Mouse (Mus musculus): ENCODE results near the gene Auts2. TPM values are rescaled to one million over a fixed set of nuclear protein-coding genes. Genes with fewer than 3 reads are reported as not detected.

Auts2 gene
- polyA plus RNA-seq, 1 experiment from 2014 or later, result 27.7 TPM

GRCm38 (mm10) chr5:132258882-132259281, 284.3 kb downstream of the Auts2 start:
- H3K36me3 ChIP-seq, result no peaks in the 10 kb centered on the region
- no peaks in the 10 kb centered on the region for H3K27me3 ChIP-seq
- no peak overlapping the region for H3K27ac ChIP-seq
- no peak overlapping the region for H3K4me2 ChIP-seq
- no peak overlapping the region for H3K4me3 ChIP-seq (replicated peaks)
- 93% methylated on average over 11 of the region's 11 CpGs for WGBS
- H3K9me3 ChIP-seq (replicated peaks), result no peaks in the 10 kb centered on the region
- no peak for ATAC-seq (replicated peaks; ENCODE audit: low FRiP score)
- H3K9ac ChIP-seq, result no peak overlapping the region
- H3K4me1 ChIP-seq, result peaks cover 10% of the 10 kb centered on the region

GRCm38 (mm10) chr5:132255579-132255978, 287.6 kb downstream of the Auts2 start:
- WGBS, result 41% methylated on average over 8 of the region's 8 CpGs
- Histone ChIP-seq H3K4me2 (no peak overlapping the region), H3K4me1 (peaks cover 14% of the 10 kb centered on the region), H3K9me3 (replicated peaks) (no peaks in the 10 kb centered on the region), H3K9ac (no peak overlapping the region), H3K36me3 (no peaks in the 10 kb centered on the region), H3K4me3 (replicated peaks) (no peak overlapping the region), H3K27me3 (no peaks in the 10 kb centered on the region), H3K27ac (no peak overlapping the region)
- ATAC-seq (replicated peaks; ENCODE audit: low FRiP score), result no peak

GRCm38 (mm10) chr5:132249523-132249922, 293.6 kb downstream of the Auts2 start:
- Histone ChIP-seq H3K4me2 (no peak overlapping the region), H3K9me3 (replicated peaks) (no peaks in the 10 kb centered on the region), H3K27ac (no peak overlapping the region), H3K4me3 (replicated peaks) (no peak overlapping the region), H3K9ac (no peak overlapping the region), H3K36me3 (no peaks in the 10 kb centered on the region), H3K27me3 (no peaks in the 10 kb centered on the region), H3K4me1 (peaks cover 18% of the 10 kb centered on the region)
- 62% methylated on average over 11 of the region's 11 CpGs for WGBS
- no peak for ATAC-seq (replicated peaks; ENCODE audit: low FRiP score)

- peaks cover 18% of the 10 kb centered on the region for H3K4me1 ChIP-seq
- no peaks in the 10 kb centered on the region for H3K9me3 ChIP-seq (replicated peaks)
- 44% methylated on average over 7 of the region's 7 CpGs for WGBS
- no peak overlapping the region for H3K4me2 ChIP-seq
- no peak overlapping the region for H3K27ac ChIP-seq
- no peaks in the 10 kb centered on the region for H3K27me3 ChIP-seq
- no peak for ATAC-seq (replicated peaks; ENCODE audit: low FRiP score)
- no peaks in the 10 kb centered on the region for H3K36me3 ChIP-seq
- no peak overlapping the region for H3K9ac ChIP-seq
- no peak overlapping the region for H3K4me3 ChIP-seq (replicated peaks)
These were observed 295.1 kb downstream of the Auts2 start for GRCm38 (mm10) chr5:132248069-132248468.

- H3K4me3 ChIP-seq (replicated peaks), result no peak overlapping the region
- no peak for ATAC-seq (replicated peaks; ENCODE audit: low FRiP score)
- WGBS, result 73% methylated on average over 5 of the region's 5 CpGs
- no peak overlapping the region for H3K27ac ChIP-seq
- H3K27me3 ChIP-seq, result no peaks in the 10 kb centered on the region
- H3K4me1 ChIP-seq, result peaks cover 8% of the 10 kb centered on the region
- no peak overlapping the region for H3K4me2 ChIP-seq
- no peaks in the 10 kb centered on the region for H3K36me3 ChIP-seq
- H3K9ac ChIP-seq, result no peak overlapping the region
- H3K9me3 ChIP-seq (replicated peaks), result no peaks in the 10 kb centered on the region
These were observed 307.7 kb downstream of the Auts2 start for GRCm38 (mm10) chr5:132235460-132235859.

- ATAC-seq (replicated peaks; ENCODE audit: low FRiP score), result no peak
- no peak overlapping the region for H3K4me3 ChIP-seq (replicated peaks)
- no peaks in the 10 kb centered on the region for H3K9me3 ChIP-seq (replicated peaks)
- H3K4me2 ChIP-seq, result no peak overlapping the region
- no peaks in the 10 kb centered on the region for H3K27me3 ChIP-seq
- WGBS, result 86% methylated on average over 7 of the region's 7 CpGs
- no peaks in the 10 kb centered on the region for H3K36me3 ChIP-seq
- no peak overlapping the region for H3K27ac ChIP-seq
- peaks cover 17% of the 10 kb centered on the region for H3K4me1 ChIP-seq
- no peak overlapping the region for H3K9ac ChIP-seq
These were observed 308.7 kb downstream of the Auts2 start for GRCm38 (mm10) chr5:132234471-132234870.

- WGBS, result 29% methylated on average over 10 of the region's 10 CpGs
- Histone ChIP-seq H3K27ac (0 out of 2 replicates have a peak overlapping the region, but pooled peaks have one; percentile 45), H3K27me3 (no peaks in the 10 kb centered on the region), H3K4me1 (peaks cover 21% of the 10 kb centered on the region), H3K36me3 (no peaks in the 10 kb centered on the region), H3K4me2 (peak overlapping the region; percentile 25; the same call in 1 of the 2 replicates), H3K9ac (no peak overlapping the region), H3K4me3 (replicated peaks) (no peak overlapping the region), H3K9me3 (replicated peaks) (no peaks in the 10 kb centered on the region)
- peak; percentile 79 for ATAC-seq (replicated peaks; ENCODE audit: low FRiP score)
These were observed 311.7 kb downstream of the Auts2 start for GRCm38 (mm10) chr5:132231280-132232047.

GRCm38 (mm10) chr5:132229644-132230357, 313.3 kb downstream of the Auts2 start:
- no peak overlapping the region for H3K27ac ChIP-seq
- peaks cover 4% of the 10 kb centered on the region; the same call in 1 of the 2 replicates for H3K36me3 ChIP-seq
- H3K4me2 ChIP-seq, result no peak overlapping the region
- ATAC-seq (replicated peaks; ENCODE audit: low FRiP score), result peak; percentile 70
- 14% methylated on average over 8 of the region's 8 CpGs for WGBS
- no peaks in the 10 kb centered on the region for H3K27me3 ChIP-seq
- no peaks in the 10 kb centered on the region for H3K9me3 ChIP-seq (replicated peaks)
- H3K4me3 ChIP-seq (replicated peaks), result no peak overlapping the region
- peaks cover 21% of the 10 kb centered on the region for H3K4me1 ChIP-seq
- no peak overlapping the region for H3K9ac ChIP-seq

GRCm38 (mm10) chr5:132229023-132229422, 314.1 kb downstream of the Auts2 start:
- H3K4me3 ChIP-seq (replicated peaks), result no peak overlapping the region
- H3K36me3 ChIP-seq, result peaks cover 4% of the 10 kb centered on the region; the same call in 1 of the 2 replicates
- H3K4me1 ChIP-seq, result peaks cover 21% of the 10 kb centered on the region
- no peak overlapping the region for H3K9ac ChIP-seq
- no peaks in the 10 kb centered on the region for H3K9me3 ChIP-seq (replicated peaks)
- H3K27me3 ChIP-seq, result no peaks in the 10 kb centered on the region
- no peak overlapping the region for H3K27ac ChIP-seq
- no peak for ATAC-seq (replicated peaks; ENCODE audit: low FRiP score)
- 21% methylated on average over 1 of the region's 1 CpGs for WGBS
- H3K4me2 ChIP-seq, result no peak overlapping the region

GRCm38 (mm10) chr5:132220376-132220930, 322.7 kb downstream of the Auts2 start:
- no peaks in the 10 kb centered on the region for H3K9me3 ChIP-seq (replicated peaks)
- no peak overlapping the region for H3K27ac ChIP-seq
- no peak overlapping the region for H3K9ac ChIP-seq
- no peak for ATAC-seq (replicated peaks; ENCODE audit: low FRiP score)
- no peaks in the 10 kb centered on the region for H3K27me3 ChIP-seq
- WGBS, result 94% methylated on average over 12 of the region's 12 CpGs
- H3K4me2 ChIP-seq, result no peak overlapping the region
- no peaks in the 10 kb centered on the region for H3K4me1 ChIP-seq
- H3K36me3 ChIP-seq, result peaks cover 2% of the 10 kb centered on the region; the same call in 1 of the 2 replicates
- H3K4me3 ChIP-seq (replicated peaks), result no peak overlapping the region

- Histone ChIP-seq H3K9me3 (replicated peaks) (no peaks in the 10 kb centered on the region), H3K4me3 (replicated peaks) (no peak overlapping the region), H3K36me3 (no peaks in the 10 kb centered on the region), H3K27me3 (no peaks in the 10 kb centered on the region), H3K27ac (no peak overlapping the region), H3K9ac (no peak overlapping the region), H3K4me1 (no peaks in the 10 kb centered on the region), H3K4me2 (no peak overlapping the region)
- 82% methylated on average over 2 of the region's 2 CpGs for WGBS
- ATAC-seq (replicated peaks; ENCODE audit: low FRiP score), result no peak
These were observed 327.0 kb downstream of the Auts2 start for GRCm38 (mm10) chr5:132216143-132216542.

GRCm38 (mm10) chr5:132212446-132212845, 330.7 kb downstream of the Auts2 start:
- Histone ChIP-seq H3K36me3 (no peaks in the 10 kb centered on the region), H3K4me2 (no peak overlapping the region), H3K27ac (no peak overlapping the region), H3K27me3 (no peaks in the 10 kb centered on the region), H3K9ac (no peak overlapping the region), H3K4me1 (no peaks in the 10 kb centered on the region), H3K9me3 (replicated peaks) (no peaks in the 10 kb centered on the region), H3K4me3 (replicated peaks) (no peak overlapping the region)
- WGBS, result 31% methylated on average over 2 of the region's 2 CpGs
- no peak for ATAC-seq (replicated peaks; ENCODE audit: low FRiP score)
